Mouse (Mus musculus) NIH3T3 (cell line): ENCODE results near the gene Gabarapl2.

ENCODE experiments used
- DNase-seq: peaks from one replicate; pipeline ENCODE4 v3.0.0-alpha.2; 2012; ENCODE audit warnings: low read depth

Gene Gabarapl2

DNA sequence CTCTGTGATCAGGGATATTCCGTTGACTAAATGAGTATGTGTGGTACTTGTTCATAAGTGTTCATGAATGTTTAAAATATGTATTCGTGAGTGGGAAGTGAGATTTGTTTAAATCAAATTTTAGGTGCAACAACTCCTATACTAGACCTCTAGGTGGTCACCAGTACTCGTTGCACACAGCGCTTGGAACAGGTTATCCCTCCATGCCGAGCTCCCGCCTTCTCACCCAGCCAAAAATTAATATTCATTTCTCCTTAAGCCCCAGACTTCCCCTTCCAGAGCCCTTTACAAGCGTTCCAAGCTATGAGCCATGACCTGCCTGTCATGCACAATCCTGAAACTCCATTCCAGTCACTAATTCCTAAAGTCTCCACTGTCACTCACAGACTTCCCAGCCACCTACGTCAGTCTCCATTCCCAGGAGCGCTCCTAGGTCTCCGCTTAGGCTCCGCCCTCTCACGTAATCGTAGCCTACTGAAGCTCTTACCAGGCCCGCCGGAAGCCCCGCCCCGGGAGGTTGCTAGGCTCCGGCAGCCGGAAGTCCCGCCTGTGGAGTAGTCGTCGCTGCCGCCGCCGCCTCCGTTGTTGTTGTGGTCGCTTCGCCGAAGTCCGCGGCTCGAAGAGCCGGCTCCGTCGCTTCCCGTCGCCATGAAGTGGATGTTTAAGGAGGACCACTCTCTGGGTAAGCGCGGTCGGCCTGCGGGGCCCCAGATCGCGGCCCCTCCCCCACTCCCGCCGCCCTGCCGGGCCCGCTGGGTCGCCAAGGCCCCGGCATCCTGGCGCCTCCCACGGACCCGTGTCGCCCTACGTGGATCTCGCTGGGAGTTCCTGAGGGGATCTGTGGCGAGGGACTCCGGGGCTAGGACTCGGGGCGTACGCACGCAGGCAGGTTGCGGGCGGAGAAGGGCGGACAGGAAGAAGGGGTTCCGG lies at the start of gene Gabarapl2:
Gabarapl2 (plus strand) TSS at position 533 of the 930 bp plus-strand sequence.
- peak; percentile 98 for DNase-seq

DNA sequence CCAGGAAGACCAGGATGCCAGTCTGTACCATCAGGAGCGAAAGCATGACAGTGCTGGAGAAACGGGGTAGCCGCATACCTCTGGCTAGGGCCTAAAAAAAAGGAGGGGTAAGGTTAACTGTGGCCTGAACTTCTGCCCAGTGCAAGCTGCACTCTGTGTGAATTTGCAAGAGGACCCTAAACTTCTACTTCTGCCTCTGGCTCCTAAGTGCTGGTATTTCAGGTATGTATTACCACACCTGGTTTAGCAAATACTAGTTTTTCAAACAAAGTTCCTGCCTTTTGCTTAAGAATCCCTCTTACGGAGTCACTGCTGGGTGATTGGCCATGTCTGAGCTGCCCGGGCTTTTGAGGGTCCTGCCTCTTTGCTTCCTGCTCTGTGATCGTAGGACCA lies 49.6 kb upstream of the Gabarapl2 start:
- DNase-seq = no peak

DNA sequence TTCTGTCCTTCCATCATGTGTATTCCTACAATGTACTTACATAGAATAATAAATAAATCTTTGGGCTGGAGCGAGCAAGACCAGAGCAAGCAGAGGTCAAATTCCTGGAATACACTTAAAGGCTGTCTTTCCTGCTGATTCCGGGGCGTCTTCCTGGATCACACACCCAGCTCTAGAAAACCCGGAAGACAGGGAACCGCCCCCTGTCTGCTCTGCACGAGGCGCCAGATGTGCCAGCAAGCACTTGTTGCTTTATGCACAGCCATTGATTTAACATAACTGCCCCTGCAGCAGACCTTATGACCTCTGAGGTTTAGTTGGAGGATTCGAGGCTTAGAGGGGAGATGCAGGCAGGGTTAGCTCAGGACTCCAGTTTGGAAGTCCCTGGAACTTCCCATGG lies 48.5 kb upstream of the Gabarapl2 start:
- peak; percentile 44 for DNase-seq

DNA sequence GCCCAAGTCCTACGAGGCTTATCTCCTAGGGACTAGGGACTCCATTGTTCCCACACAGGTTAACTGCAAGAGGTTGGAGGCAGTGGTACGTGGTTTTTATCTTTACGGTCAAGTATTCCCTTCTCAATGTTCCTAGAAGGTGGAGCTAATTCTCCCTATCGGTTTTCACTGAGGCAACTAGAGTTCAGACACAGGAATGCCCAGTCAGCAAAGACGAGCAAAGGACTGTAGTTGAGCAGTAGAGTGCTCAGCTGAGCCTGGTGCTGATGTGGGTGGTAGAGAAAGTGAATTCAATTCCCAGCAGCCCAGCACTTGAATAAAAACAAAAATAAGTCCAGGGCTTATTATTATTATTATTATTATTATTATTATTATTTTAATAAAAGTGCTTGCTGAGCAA lies 47.9 kb upstream of the Gabarapl2 start:
- no peak for DNase-seq

DNA sequence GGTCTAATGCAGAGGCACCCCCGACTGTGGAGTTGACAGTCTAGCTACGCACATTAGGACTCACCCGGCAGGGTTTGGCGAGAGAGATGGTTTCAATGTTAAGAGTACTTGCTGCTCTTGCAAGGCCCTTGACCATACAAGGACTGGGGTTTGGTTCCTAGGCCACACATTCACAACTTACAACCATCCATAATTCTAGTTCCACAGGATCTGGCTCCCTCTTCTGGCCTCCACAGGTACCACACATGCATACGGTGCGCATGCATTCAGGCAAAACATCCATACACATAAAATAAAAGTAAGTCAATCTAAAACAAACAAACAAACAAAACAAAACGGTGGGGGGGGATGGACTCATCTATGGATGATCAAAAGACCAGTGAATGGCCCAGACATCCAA lies 45.5 kb upstream of the Gabarapl2 start:
- DNase-seq = no peak

DNA sequence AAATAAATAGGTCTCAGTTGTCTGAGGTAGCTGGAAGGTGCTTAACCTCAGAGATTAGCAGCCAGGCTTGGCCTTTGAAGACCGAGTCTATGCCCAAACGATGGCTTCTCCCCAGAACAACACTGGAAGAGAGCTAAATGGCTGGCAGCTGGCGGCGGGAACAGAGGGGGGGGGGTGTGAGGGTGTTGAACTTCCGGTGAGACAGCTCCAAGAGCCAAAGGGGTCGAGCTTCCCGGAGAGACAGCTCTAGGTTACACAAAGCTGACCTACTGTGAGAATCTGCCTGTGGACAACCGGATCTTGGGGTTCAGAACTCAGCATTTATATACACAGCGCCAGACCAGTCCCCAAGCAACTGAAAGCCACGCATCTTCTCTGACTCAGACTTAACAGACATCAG lies 41.9 kb upstream of the Gabarapl2 start:
- no peak for DNase-seq

DNA sequence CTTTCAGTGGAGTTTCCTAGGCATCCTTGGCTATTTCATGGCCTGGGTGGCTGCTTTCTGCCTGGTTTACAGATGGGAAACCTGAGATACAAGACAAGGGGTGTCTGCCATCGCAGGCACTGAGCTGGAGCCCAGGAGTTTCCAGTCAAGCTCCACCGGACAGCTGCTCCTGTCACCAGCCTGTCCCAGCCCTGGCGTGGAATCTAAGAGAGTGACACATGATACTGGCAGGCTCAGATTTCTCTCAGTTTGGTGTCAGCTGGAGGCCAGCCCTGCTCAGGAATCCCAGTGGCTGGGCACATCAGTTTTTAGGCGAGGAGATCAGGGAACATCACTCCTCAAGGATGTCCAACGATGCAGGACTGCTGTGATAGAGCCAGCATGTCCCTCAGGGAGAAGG lies 38.4 kb upstream of the Gabarapl2 start:
- no peak for DNase-seq

DNA sequence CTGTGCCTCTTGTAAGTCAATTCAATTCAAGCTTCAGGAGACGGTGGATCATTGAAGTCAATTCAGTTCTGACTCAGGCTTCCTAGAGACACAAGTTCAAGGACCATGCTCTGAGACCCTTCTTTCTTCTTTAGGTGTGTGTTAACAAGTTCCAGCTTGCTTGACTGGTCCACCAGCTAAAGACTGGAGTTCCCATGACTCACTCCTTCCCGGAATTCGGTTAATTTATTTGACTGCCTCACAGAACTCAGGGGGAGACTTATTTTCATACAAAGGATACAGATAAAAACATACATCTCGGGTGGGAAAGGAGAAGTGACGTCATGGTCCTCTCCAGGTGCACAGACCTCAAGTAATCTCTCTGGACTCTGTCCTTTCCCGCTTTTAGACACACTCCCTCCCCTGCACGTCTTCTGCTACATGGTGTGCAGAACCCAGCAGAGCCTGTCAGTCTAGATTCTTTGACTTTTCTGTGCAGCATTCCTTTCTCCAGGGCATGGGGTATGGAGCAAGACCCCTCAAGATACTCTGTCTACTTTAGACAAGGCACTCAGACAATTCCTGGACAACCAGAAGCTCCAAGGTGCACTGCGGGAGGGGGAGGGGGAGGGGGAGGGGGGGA lies 34.9 kb upstream of the Gabarapl2 start:
- peak; percentile 75 for DNase-seq

DNA sequence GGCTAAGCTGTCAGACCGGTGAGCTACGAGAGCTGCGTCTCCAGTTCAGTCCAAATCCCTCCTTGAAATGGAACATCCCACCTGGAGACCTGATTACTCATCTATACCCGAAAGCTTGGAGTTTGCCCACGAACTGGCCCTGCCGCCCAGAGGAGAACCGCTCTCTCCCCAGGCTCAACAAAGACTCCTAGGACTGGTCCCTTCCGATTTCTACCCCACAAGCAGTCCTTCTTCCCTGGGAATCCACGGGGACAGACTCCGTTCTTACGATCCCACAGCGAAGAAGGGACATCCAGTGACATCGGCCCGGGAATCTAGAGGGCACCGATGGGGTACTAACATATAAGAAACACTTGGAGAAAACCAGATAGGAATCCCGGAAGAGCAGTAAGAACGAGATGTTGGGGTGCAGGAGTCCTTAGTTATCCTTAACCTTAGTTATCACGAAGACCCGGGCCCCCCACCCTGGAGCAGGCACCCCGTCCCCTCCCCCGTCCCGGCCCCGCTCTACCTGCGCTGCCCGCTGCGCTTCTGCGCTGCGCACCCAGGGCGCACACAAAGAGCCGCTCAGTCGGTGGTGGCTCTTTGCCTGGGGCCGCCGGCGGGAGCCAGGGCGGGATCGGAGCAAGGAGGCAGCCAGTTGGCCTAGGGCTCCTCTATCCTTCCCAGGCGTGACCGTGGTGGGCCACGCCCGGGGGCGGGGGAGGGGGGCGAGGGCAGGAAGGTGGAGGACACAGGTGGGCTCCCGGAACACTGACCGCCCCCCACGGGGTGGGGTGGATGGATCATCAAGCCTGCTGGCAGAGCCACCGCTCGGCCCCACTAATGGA lies 30.7 kb upstream of the Gabarapl2 start, which contains the start of gene Chst5:
Chst5 (minus strand) TSS at position 827 of the 830 bp plus-strand sequence.
- DNase-seq = no peak

DNA sequence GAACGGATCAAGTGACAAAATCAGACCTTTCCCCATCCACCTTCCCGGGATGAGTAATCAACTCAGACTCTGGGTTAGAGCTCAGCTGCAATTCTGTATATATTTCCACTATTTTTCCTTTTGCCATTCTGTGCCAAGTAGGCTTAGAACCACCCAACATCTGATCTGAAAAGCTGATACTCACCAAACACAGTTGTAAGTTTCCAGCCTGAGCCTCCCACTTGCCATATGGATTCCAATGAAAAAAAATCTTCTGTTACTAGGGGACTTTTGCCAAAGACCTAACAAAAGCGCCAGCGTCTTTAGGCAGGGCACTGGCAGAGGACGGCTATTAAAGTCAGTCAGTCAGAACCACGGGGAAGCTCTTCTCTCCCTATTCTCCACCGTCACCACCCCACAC lies 28.9 kb upstream of the Gabarapl2 start:
- peak; percentile 34 for DNase-seq

DNA sequence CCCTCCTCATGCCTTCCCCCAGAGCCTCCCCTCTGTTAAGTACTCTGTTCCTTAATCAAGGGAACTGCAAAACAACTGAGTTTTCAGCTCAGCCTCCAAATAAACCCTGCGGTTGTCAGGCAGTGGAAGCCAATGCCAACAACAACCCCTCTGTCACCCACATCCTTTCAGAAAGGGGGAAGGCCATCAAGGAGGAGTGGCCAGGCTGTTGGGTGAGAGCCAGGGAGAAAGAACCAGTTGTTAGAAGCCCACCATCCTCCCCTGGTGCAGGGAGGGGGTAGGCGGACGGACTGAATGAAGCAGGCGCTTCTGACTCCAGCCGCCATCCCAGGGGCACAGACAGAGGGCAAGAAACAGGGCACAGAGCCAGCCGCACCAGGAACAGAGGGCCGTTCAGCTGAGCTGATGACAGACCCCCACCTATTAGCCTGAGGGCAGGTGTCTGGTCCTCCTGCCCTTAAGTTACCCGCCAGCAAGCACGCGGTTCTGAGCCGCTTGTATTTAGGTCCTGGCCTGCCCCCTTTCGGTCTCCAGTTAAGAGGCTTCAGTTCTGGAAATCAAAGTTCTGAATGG lies 27.6 kb upstream of the Gabarapl2 start:
- DNase-seq = no peak

DNA sequence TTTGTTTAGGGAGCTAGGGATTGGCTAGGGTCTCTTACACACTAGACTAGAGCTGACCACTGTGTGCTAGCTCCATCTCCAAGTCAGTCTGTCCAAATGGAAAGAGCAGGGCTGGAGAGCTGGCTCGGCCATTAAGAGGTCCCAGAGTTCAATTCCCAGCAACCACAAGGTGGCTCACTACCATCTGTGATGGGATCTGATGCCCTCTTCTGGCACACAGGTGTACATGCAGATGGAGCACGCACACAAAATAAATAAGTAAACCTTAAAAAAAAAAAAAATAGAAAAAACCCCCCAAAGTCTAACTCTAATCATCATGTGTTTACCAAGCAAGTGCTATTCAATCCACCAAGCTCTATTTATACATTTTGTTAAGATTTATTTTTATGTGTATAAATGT lies 20.8 kb upstream of the Gabarapl2 start:
- no peak for DNase-seq

DNA sequence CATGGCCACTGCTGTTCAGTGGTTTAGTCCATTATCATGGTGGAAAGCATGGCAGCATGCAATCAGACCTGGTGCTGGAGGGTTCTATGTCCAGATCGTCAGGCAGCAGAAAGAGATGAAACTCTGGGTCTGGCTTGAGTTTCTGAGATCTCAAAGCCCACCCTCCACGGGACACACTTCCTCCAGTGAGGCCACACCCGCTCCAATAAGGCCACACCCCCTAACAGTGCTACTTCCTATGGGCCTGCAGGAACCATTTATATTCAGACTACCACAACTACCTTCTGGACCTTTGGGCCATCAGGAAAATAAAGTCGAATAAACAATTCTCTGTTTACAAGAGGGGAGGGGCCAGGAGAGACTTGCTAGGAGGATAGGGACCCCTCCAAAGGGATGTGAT lies 19.5 kb upstream of the Gabarapl2 start:
- no peak for DNase-seq

DNA sequence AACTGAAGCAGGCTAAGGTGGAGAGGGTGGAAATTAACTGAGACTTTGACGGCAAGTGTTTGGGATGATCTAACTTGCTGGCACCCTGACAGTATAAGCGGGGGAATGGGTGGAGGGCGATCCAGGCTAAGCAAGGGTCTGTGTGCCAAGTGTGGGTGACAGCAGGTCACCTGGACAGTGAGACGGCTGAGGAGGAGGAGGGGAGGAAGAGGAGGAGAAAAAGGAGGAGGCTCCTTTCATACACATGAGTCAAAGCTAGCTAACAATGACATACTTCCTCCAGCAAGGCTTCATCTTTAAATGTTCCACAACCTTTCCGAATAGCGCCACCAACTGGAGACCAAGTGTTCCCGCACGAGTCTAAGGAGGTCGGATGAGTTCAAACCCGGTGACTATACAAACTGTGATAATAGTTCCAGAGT lies 17.1 kb upstream of the Gabarapl2 start:
- peak; percentile 72 for DNase-seq

DNA sequence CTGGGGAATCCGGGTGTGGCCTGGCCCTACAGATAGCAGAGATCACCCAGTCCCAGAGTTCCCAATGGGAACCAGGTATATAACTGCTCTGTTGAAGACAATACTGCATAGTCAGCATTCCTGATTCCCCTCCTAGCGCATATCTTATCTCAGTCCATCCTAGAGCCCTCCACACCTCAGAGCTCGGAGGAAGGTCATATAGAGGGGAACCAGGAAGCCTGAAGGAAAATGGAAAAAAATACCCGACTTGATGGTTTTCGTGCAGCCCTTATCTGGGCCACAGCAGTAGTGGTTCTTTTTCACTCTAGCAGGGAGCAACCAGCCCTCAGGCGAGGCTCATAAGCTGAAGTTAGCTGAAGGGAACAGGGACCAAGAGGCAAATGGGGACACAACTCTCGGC lies 15.5 kb upstream of the Gabarapl2 start:
- DNase-seq = no peak

DNA sequence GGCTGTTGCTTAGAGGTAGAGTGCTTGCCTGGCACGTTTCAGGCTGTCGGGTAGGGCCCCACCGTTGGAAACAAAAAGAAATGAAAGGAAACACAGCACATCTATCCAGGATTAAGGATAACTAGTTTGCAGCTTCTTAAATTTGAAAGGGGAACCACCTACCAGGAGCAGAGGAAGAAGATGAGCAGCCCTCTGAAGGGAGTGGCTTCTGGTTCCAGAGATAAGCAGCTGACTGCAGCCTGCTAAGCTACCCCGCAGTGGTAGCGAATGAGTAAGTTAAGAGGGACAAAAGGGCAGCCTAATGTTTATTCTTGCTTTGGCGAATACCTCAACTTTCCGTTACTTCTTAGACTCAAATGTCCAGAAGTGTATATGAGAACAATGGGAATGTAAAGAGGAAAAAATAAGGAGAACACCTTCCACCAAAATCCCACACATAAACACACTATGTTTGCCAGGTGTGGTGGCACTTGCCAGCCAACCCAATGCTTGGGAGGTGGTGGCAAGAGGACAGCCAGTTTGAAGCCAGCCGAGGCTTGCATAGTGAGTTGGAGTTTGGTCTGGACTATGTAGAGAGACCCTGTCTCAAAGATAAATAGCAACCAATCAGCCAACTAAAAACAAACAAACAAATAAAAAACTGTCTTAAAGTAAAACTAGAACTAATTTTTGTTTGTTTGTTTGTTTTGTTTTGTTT lies 10.7 kb upstream of the Gabarapl2 start:
- no peak for DNase-seq

DNA sequence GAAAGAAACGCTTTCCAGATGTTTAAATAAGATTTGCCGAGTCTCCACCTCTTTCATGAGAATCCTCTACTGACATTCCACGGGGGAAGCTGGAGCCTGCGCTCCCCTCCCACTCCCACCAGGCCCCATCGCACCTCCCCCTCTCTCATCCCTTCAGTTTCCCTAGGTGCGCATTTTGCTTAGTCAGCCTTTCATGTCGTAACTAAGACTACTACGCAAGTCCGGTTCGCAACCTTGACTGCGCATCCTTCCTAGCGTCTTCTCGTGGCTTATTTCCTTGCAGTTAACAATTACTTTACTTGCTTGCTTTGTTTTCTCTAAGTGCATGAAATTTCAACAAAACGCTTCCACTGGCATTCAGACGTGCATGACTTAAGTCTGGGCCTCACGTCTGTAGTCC lies 8.8 kb upstream of the Gabarapl2 start:
- no peak for DNase-seq

DNA sequence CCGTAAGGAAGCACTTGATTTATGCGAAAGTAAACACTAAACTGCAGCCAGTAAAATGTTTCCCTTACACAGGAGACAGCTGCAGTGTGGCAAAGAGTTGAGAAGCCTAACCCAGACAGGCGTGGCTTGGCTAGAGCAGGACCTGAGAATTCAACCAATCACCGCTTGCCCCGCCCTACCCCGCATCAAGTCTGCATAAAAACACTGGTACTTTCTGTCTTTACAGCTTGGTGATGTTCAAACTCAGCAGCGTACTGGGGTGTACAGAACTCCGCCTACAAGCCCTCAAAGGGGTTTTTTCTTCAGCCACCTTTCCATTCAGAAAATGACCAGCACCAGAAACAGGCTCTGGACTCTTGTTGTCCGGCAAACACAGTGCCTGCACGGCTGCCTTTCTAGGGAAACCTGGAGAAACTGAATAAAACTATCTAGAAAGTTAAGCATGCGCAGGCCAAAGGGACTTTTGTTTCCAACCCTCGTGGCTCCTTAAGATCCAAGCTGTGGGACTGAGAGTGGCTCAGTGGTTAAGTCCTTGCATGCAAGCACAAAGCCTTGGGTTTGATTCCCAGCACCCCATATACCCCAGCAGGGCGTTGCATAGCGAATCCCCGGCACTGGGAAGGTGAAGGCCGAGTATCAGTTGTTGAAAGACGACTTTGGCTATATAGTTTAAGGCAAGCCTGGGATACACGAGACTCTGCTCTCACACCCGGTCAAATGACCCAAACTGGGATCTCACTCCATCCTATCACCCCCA lies 7.7 kb upstream of the Gabarapl2 start:
- DNase-seq = peak; percentile 90

DNA sequence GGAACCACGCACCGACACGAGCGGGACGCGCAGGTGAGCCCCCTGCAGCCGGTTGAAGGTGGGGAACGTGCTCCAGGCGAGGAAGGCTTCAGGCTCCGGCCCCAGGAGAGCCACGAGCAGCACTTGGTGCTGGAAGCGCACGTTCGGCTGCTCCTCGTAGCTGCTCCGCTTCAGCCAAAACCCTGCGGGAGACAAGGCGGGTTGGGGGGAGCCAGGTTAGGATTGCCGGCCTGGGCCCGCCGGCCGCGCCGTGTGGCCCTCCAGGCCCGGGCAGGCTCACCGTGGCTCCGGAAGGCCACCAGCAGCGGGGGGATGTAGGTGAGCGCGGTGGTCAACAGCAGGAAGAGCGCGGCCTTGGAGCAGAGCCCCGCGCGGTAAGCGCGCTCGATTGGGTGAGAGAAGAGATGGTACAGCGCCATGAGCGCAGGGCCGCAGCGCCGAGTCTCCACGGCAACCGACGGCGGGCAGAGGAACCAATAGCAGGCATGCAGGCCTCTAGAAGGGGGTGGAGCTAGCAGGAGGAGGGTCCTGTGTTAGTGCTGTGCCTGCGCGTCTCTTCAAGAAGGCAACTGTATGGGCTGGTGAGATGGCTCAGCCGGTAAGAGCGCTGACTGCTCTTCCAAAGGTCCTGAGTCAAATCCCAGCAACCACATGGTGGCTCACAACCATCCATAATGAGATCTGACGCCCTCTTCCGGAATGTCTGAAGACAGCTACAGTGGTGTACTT lies 7.0 kb upstream of the Gabarapl2 start, which contains the start of gene Tmem231:
Tmem231 (minus strand) TSS at position 534 of the 729 bp plus-strand sequence.
- peak; percentile 95 for DNase-seq

DNA sequence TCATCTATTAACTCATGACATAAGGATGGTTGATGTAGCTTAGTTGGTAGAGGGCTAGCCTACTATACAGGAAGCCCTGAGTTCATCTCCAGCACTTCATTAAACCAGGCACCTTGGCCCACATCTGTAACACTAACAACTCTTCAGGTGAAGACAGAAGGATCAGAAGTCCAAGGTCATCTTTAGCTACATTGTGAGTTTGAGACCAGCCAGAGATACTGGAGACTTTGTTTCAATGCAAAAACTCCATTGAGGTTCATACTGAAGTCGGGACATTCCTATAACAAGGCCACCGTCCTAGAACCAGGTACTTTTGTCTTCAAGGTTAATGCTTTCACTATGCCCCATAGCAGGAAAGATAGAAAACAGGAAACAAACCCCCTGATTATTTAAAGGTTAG lies 6.3 kb upstream of the Gabarapl2 start:
- DNase-seq = no peak
